Mouse (Mus musculus): ENCODE measurements at regions not wholly inside any gene's neighbourhood (a gene's known extent, or its start where the extent isn't known, plus 50 kb on each side); places are given as distances from the start of the nearest gene placed in this dataset.

DNA sequence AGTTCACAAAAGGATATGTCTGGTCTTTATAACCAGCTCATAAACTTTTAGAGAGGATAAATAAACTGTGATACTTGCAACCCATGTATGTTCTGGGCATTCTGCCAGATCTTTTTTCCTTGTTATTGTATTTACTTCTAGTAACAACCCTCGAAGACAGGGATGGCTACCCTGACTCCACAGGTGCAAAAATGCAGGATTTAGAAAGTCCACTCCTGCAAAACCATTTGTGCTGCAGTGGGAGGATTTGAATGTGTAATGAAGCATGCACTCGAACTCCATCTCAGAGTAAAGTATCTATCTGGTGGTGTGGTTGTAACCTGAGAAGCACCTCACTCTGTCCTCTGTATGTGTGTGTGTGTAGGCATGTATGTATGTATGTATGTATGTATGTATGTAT lies 294.3 kb upstream of the Auts2 start:
- no peak for TF ChIP-seq FLI1 (IDR thresholded peaks at IDR 0.05; ENCODE audit: low read length)
- TF ChIP-seq GATA1 (IDR thresholded peaks at IDR 0.05; ENCODE audit: borderline replicate concordance, low read length): no peak
- Histone ChIP-seq H3K27me3 (replicated peaks) (no peaks in the 10 kb centered on the region), H3K4me1 (no peaks in the 10 kb centered on the region), H3K36me3 (replicated peaks; ENCODE audit: low read length) (no peaks in the 10 kb centered on the region), H3K9me3 (peaks cover 13% of the 10 kb centered on the region), H3K4me3 (replicated peaks) (no peak overlapping the region)

DNA sequence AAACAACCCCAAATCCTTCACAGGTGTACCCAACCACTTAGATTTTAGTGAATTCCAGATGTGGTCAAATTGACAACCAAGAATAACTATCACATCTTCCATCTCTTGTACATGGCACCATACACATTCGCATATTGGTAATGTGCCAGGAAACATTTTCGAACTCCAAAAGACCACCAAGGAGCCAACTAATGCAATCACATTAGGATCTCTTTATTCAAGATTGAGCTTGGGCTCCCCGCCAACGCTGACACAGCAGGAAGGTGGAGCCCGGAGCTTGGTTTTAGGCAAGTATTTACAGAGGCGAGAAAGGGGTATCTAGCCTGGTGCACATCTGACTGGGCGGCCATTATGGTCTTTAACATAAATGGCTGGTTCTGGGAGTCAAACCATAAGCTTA lies 285.8 kb upstream of the Auts2 start:
- H3K36me3 ChIP-seq (replicated peaks; ENCODE audit: low read length): no peaks in the 10 kb centered on the region
- TF ChIP-seq FLI1 (IDR thresholded peaks at IDR 0.05; ENCODE audit: low read length): no peak
- no peak for TF ChIP-seq GATA1 (IDR thresholded peaks at IDR 0.05; ENCODE audit: borderline replicate concordance, low read length)
- peaks cover 63% of the 10 kb centered on the region for H3K9me3 ChIP-seq
- no peak overlapping the region for H3K4me3 ChIP-seq (replicated peaks)
- H3K27me3 ChIP-seq (replicated peaks): no peaks in the 10 kb centered on the region
- H3K4me1 ChIP-seq: no peaks in the 10 kb centered on the region

DNA sequence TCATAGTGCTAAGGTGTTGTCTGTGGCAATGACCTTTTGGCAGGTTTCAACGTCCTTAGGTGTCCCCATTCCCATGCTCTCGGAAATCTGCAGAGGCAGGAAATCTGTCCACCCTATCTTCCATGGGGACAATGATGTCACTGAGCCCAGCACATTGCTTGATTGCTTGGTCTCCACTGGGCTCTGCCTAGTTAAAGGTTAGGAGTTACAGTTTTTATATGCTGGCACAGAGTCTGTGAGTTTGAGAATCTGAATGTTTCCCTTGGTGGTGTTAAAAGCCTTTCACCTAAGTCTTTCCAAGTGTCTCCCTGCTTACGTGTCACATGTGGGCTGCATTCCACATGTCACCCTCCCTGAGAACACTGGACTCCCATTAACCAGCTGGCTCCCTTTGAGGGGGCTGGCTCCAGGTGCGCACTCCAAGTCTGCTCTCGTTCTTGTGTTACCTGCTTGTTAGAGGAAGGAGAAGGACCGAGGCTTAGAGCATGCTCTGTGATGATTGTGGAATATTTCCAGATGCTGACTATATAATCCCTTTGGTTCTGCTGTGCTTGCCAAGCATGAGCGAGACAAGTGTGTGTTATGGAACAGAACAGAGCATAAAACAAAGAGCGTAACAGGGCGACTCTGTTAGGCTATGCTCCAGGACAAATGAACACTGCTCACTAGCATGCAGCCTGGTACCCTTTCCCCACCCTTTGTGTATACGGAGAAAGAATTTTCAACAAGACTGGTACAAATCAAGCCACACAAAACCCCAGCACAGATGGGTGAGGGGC lies 284.6 kb upstream of the Auts2 start:
- H3K4me1 ChIP-seq: no peaks in the 10 kb centered on the region
- no peak overlapping the region for H3K4me3 ChIP-seq (replicated peaks)
- H3K27me3 ChIP-seq (replicated peaks): no peaks in the 10 kb centered on the region
- TF ChIP-seq FLI1 (IDR thresholded peaks at IDR 0.05; ENCODE audit: low read length) (no peak), GATA1 (IDR thresholded peaks at IDR 0.05; ENCODE audit: borderline replicate concordance, low read length) (no peak)
- H3K9me3 ChIP-seq: peaks cover 71% of the 10 kb centered on the region
- H3K36me3 ChIP-seq (replicated peaks; ENCODE audit: low read length): no peaks in the 10 kb centered on the region

DNA sequence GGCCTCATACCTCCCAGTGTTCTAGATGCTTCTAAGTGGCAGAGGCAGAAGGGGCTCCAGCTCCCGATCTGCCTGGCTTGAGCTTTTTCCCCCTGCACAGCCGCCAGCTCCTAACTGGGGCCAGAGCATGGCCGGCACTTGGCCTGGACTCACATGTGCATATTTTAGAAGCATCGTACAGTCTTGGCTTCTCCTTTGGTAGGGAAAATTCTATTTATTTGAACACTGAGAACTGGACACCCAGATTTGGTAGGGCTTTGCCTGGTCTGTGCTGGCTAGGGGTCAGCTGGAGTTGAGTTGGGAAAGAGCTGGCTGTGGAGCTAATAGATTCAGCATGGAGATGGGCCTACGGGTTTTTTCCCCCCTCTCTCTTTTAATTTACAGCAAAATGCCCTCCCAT lies 282.9 kb upstream of the Auts2 start:
- Histone ChIP-seq H3K4me1 (no peaks in the 10 kb centered on the region), H3K4me3 (replicated peaks) (no peak overlapping the region), H3K9me3 (peaks cover 72% of the 10 kb centered on the region), H3K27me3 (replicated peaks) (no peaks in the 10 kb centered on the region), H3K36me3 (replicated peaks; ENCODE audit: low read length) (no peaks in the 10 kb centered on the region)
- TF ChIP-seq GATA1 (IDR thresholded peaks at IDR 0.05; ENCODE audit: borderline replicate concordance, low read length): no peak
- TF ChIP-seq FLI1 (IDR thresholded peaks at IDR 0.05; ENCODE audit: low read length): no peak

DNA sequence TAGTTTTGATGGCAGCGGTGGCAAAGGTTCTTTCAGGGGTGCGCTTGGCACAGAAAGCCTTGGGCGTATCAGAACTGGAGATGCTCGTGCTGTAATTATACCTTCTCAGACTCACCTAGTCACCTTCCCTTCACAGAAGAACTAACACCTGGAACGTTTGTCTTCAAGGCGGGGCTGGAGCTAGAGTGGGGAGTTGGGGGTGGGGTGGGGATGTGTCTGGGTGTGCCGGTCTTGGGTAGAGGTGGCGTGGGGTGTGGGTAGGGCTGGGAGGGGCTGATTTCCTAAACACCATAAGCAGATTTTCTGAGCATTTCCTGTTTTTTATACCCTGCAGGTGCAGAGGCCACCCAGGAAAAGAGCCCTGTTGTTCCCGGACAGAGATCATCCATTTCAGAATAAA lies 274.5 kb upstream of the Auts2 start:
- TF ChIP-seq FLI1 (IDR thresholded peaks at IDR 0.05; ENCODE audit: low read length) (no peak), GATA1 (IDR thresholded peaks at IDR 0.05; ENCODE audit: borderline replicate concordance, low read length) (no peak)
- Histone ChIP-seq H3K4me1 (no peaks in the 10 kb centered on the region), H3K36me3 (replicated peaks; ENCODE audit: low read length) (no peaks in the 10 kb centered on the region), H3K27me3 (replicated peaks) (no peaks in the 10 kb centered on the region), H3K4me3 (replicated peaks) (no peak overlapping the region), H3K9me3 (peaks cover 51% of the 10 kb centered on the region)

DNA sequence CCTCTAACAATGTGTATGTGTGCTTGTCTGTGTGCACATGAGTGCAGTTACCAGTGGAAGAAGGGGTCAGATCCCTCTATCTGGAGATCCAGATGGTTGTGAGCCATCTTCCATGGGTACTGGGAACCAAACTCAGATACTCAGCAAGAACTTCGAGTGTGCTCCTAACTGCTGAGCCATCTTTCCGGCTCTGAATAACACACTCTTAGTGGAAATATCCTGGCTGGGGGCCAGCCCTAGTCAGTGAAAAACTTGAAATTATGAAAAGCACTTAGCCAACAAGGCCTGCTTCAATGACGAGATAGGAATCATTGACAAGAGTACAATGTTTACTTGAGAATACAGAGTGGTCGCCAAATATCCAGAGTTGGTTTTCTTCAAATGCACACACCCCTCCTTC lies 266.0 kb upstream of the Auts2 start:
- Histone ChIP-seq H3K36me3 (replicated peaks; ENCODE audit: low read length) (no peaks in the 10 kb centered on the region), H3K4me1 (no peaks in the 10 kb centered on the region), H3K4me3 (replicated peaks) (no peak overlapping the region), H3K27me3 (replicated peaks) (no peaks in the 10 kb centered on the region), H3K9me3 (peaks cover 36% of the 10 kb centered on the region)
- TF ChIP-seq GATA1 (IDR thresholded peaks at IDR 0.05; ENCODE audit: borderline replicate concordance, low read length): no peak

DNA sequence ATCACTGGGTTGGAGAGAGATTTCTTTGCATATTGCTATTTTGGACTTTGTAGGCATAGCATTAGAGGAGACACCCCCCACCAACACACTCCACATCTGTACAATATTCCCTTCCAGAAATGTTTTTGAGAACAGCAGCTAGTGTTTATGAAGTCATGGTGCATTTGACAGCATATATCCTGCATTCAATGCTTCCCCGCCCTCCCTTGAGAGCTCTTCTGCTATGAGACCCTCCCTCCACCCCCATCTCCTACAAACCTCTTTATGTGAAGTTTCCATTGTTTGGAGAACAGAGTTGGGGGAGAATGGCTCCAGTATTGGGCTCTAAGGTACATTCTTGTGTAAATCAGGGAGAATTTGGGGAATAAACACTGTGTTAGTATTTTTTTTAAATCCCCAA lies 252.9 kb upstream of the Auts2 start:
- Histone ChIP-seq H3K4me1 (no peaks in the 10 kb centered on the region), H3K27me3 (replicated peaks) (no peaks in the 10 kb centered on the region), H3K36me3 (replicated peaks; ENCODE audit: low read length) (no peaks in the 10 kb centered on the region), H3K4me3 (replicated peaks) (no peak overlapping the region), H3K9me3 (peaks cover 62% of the 10 kb centered on the region)
- TF ChIP-seq FLI1 (IDR thresholded peaks at IDR 0.05; ENCODE audit: low read length) (no peak), GATA1 (IDR thresholded peaks at IDR 0.05; ENCODE audit: borderline replicate concordance, low read length) (no peak)

DNA sequence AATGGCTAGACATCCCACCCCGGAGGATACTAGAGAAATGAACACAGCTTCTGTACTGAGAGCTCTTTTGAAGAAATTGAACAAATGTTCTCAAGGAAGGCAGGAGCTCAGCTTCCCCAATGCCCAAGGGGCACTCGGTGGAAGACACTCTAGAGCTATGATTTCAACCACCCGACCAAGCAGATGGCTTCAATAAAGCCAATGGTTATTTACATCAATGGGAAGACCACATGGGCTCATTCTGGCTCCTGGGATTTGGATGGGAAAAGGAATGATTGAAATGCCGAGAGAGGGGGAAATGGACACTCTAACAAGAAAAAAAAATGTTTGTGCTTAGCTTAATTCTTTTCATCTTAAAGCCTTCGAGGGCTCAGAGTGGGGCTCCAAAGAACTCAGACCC lies 249.3 kb upstream of the Auts2 start:
- H3K4me3 ChIP-seq (replicated peaks): no peak overlapping the region

DNA sequence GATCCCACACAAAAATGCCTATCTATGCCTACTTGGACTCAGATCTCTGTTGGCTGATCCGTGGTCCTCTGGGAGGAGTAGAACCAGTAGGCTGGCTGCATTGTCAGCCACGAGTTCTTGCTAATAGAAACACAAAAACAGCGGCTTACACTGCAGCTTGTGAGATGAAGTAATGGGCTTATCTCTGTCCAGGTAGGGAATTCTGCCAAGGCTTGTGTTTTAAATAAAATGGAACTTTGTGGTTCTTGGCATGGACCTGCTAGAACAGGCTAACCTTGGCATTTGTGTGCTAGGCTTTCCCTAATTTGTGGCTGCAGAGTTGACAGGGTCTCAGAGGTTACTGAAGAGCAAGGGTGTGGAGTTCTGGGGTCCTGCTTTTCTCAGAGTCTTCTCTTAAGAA lies 242.1 kb upstream of the Auts2 start:
- Histone ChIP-seq H3K4me3 (replicated peaks) (no peak overlapping the region), H3K27me3 (replicated peaks) (no peaks in the 10 kb centered on the region), H3K4me1 (no peaks in the 10 kb centered on the region), H3K36me3 (replicated peaks; ENCODE audit: low read length) (no peaks in the 10 kb centered on the region), H3K9me3 (peaks cover 21% of the 10 kb centered on the region)
- TF ChIP-seq FLI1 (IDR thresholded peaks at IDR 0.05; ENCODE audit: low read length): no peak
- no peak for TF ChIP-seq GATA1 (IDR thresholded peaks at IDR 0.05; ENCODE audit: borderline replicate concordance, low read length)

More for the DNA sequence above, 249.3 kb upstream of the Auts2 start:
- Histone ChIP-seq H3K27me3 (replicated peaks) (no peaks in the 10 kb centered on the region), H3K9me3 (peaks cover 44% of the 10 kb centered on the region), H3K36me3 (replicated peaks; ENCODE audit: low read length) (no peaks in the 10 kb centered on the region), H3K4me1 (no peaks in the 10 kb centered on the region)
- TF ChIP-seq FLI1 (IDR thresholded peaks at IDR 0.05; ENCODE audit: low read length): no peak
- TF ChIP-seq GATA1 (IDR thresholded peaks at IDR 0.05; ENCODE audit: borderline replicate concordance, low read length): no peak

DNA sequence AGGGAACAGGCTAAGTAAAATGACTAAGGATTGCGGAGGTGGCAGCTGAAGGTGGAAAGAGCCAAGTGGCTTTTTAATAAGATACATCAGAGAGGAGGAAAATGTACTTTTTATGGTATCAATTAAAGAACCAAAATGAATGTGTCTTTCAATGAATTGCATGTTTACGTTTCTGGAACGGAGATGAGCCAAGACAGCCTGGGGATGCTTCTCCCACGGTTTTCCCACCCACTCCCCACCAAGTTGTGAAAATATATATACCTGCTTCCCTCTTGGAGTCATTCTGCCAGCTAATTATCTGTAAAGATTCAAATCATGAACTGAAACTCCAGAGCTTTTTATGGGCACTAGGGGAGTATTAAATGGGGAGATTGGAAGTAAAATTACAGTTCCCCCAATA lies 241.6 kb upstream of the Auts2 start:
- Histone ChIP-seq H3K9me3 (peaks cover 23% of the 10 kb centered on the region), H3K36me3 (replicated peaks; ENCODE audit: low read length) (no peaks in the 10 kb centered on the region), H3K4me1 (no peaks in the 10 kb centered on the region), H3K4me3 (replicated peaks) (no peak overlapping the region), H3K27me3 (replicated peaks) (no peaks in the 10 kb centered on the region)
- no peak for TF ChIP-seq FLI1 (IDR thresholded peaks at IDR 0.05; ENCODE audit: low read length)
- TF ChIP-seq GATA1 (IDR thresholded peaks at IDR 0.05; ENCODE audit: borderline replicate concordance, low read length): no peak

Data from megakaryocyte, embryonic 14.5 days (primary cell).